Mouse (Mus musculus) limb, embryonic 14.5 days (tissue): ENCODE results near the gene Tmc6. TPM values are rescaled to one million over a fixed set of nuclear protein-coding genes. Genes with fewer than 3 reads are reported as not detected.

ENCODE experiments used
- ATAC-seq: fragments of 200-750 bp; cut with Nextera tagmentation; 2 replicates; pipeline ENCODE4 v1.8.0; 2017; ENCODE audit warnings: low read depth, moderate number of reproducible peaks, moderate TSS enrichment; ENCODE audit not compliant: low FRiP score
- DNase-seq: peaks from one replicate; pipeline ENCODE4 v3.0.0-alpha.2; 2015; ENCODE audit warnings: low spot score
- H3K27ac ChIP-seq: fragments of 300-500 bp; sonication (generic); replicated peaks from 2 replicates; pipeline ENCODE4 v1.5.1; 2014; ENCODE audit warnings: low read depth, mild to moderate bottlenecking, low read length, moderate library complexity, mixed read lengths
- H3K27me3 ChIP-seq: fragments of 300-500 bp; sonication (generic); 2 replicates; pipeline ENCODE4 v1.6.1; 2014; ENCODE audit warnings: low read length, mixed read lengths; ENCODE audit not compliant: control insufficient read depth, insufficient read depth
- H3K36me3 ChIP-seq: fragments of 300-500 bp; sonication (generic); 2 replicates; pipeline ENCODE4 v1.6.1; 2014; ENCODE audit warnings: mild to moderate bottlenecking, low read length, moderate library complexity, mixed read lengths; ENCODE audit not compliant: control insufficient read depth, insufficient read depth
- H3K4me1 ChIP-seq: fragments of 300-500 bp; sonication (generic); 2 replicates; pipeline ENCODE4 v1.6.1; 2014; ENCODE audit warnings: antibody characterized with exemption, low read length, mixed read lengths; ENCODE audit not compliant: control insufficient read depth, insufficient read depth
- H3K4me2 ChIP-seq: fragments of 300-500 bp; sonication (generic); replicated peaks from 2 replicates; pipeline ENCODE4 v1.6.1; 2014; ENCODE audit warnings: low read depth, mild to moderate bottlenecking, low read length, moderate library complexity; ENCODE audit not compliant: severe bottlenecking
- H3K4me3 ChIP-seq: fragments of 300-500 bp; sonication (generic); replicated peaks from 2 replicates; pipeline ENCODE4 v1.5.1; 2014; ENCODE audit warnings: low read length
- H3K9ac ChIP-seq: fragments of 300-500 bp; sonication (generic); 2 replicates; pipeline ENCODE4 v1.6.1; 2014; ENCODE audit warnings: mild to moderate bottlenecking, low read depth, low read length, moderate library complexity; ENCODE audit not compliant: severe bottlenecking
- H3K9me3 ChIP-seq: fragments of 300-500 bp; sonication (generic); 2 replicates; pipeline ENCODE4 v1.6.1; 2016; ENCODE audit warnings: low read length; ENCODE audit not compliant: control insufficient read depth
- POLR2A ChIP-seq: fragments of 200-500 bp; IDR thresholded peaks from 2 replicates; pipeline ENCODE4 v1.8.0; 2012; ENCODE audit warnings: inconsistent platforms, mild to moderate bottlenecking, moderate library complexity, borderline replicate concordance; ENCODE audit not compliant: insufficient read depth, insufficient read length; ENCODE audit errors: extremely low read depth
- WGBS: fragments of 180-500 bp; shearing (Covaris S2); extraction: QIAGEN DNeasy Blood & Tissue Kit; methylation state at CpG from one replicate; pipeline ENCODE4 v1.1.7; 2014; 5-methylcytosine and 5-hydroxymethylcytosine counted together
- polyA plus RNA-seq, 2 experiments: library from polyadenylated mRNA; depleted of rRNA in 1 of 2; stranded (reverse) in 1 of 2; unstranded in 1 of 2; fragments of >200 nt; fragmentation: Nextera tagmentation in 1 of 2; extraction: Ambion mirVana in 1 of 2; gene quantifications; 2 replicates each; pipeline versions ENCODE4 v1.2.1 to v1.2.3; 2012 to 2014

Tmc6 gene
- polyA plus RNA-seq, 2 experiments: 19.0 to 28.2 TPM

DNA sequence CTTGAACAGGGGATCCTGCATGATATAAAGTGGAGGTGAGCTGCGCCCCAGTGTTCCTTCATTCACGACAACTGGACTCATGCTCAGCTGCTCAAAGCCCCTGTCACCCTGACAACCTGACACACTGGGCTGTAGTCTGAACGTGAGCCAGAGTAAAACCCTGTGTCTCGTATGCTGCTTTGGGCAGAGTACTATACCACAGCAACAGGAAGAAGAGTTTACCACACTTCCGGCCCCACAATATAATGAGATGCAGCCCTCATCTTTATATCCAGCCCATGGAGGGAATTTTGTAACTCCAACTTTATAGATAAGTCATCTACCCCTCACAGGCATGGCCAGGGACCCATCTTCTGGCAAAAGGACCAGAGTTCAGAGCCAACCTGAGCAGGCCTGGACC, 4.9 kb downstream of the Tmc6 start:
- H3K27me3 ChIP-seq: no peaks in the 10 kb centered on the region
- no peak overlapping the region for H3K27ac ChIP-seq
- no peak for TF ChIP-seq POLR2A
- peaks cover 26% of the 10 kb centered on the region for H3K36me3 ChIP-seq
- no peak overlapping the region for H3K4me2 ChIP-seq
- H3K9me3 ChIP-seq: no peaks in the 10 kb centered on the region
- H3K4me3 ChIP-seq: no peak overlapping the region
- DNase-seq: no peak
- no peak overlapping the region for H3K9ac ChIP-seq
- H3K4me1 ChIP-seq: peaks cover 25% of the 10 kb centered on the region
- 84% methylated on average over 5 of the region's 5 CpGs for WGBS
- ATAC-seq: no peak

DNA sequence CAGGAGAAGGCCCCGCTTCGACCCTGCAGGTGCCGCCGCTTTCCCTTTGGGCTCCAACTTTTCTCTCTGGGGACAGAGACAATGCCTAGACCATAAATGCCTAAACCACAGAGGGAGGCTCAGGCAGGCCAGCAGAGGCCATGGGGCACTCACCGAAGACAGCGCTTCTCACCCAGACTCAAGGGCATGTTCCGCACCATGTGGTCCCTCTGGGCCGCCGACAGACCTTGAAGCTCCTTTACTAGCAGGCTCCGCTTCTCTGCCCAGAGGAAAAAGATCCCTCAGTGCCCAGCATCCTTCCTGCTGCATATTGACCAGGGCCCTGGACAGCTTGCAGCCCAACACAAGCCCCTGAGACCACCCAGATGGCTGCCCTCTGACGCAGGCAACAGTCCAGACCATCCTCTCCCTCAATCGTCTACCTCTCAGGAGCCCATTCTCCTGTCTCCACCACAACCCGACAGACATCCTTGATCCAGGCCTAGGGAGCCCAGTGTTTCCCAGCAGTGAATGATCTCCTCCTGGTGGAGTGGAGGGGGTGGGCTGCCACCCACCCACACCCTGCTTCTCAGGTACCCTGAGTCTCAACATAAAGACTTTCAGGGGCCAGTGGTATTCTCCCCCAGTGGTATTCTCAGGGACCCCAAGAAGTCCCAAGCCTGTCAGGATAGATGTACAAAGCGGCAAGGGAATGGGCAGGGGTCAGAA, 5.8 kb downstream of the Tmc6 start:
- H3K9ac ChIP-seq: no peak overlapping the region
- no peak overlapping the region for H3K4me3 ChIP-seq
- no peak for ATAC-seq
- H3K9me3 ChIP-seq: no peaks in the 10 kb centered on the region
- DNase-seq: no peak
- peaks cover 30% of the 10 kb centered on the region for H3K36me3 ChIP-seq
- peaks cover 24% of the 10 kb centered on the region for H3K4me1 ChIP-seq
- TF ChIP-seq POLR2A: no peak
- no peak overlapping the region for H3K4me2 ChIP-seq
- no peaks in the 10 kb centered on the region for H3K27me3 ChIP-seq
- 84% methylated on average over 14 of the region's 14 CpGs for WGBS
- H3K27ac ChIP-seq: no peak overlapping the region

- no peak overlapping the region for H3K4me2 ChIP-seq
- peaks cover 32% of the 10 kb centered on the region for H3K36me3 ChIP-seq
- TF ChIP-seq POLR2A: no peak
- H3K27ac ChIP-seq: no peak overlapping the region
- no peaks in the 10 kb centered on the region for H3K9me3 ChIP-seq
- H3K4me1 ChIP-seq: peaks cover 17% of the 10 kb centered on the region
- H3K27me3 ChIP-seq: no peaks in the 10 kb centered on the region
- DNase-seq: no peak
- WGBS: 83% methylated on average over 8 of the region's 13 CpGs
- H3K9ac ChIP-seq: no peak overlapping the region
- H3K4me3 ChIP-seq: no peak overlapping the region
- no peak for ATAC-seq
These were observed 6.5 kb downstream of the Tmc6 start for GRCm38 (mm10) chr11:117775540-117775939.

GRCm38 (mm10) chr11:117774925-117775324, 7.1 kb downstream of the Tmc6 start:
- WGBS: 89% methylated on average over 10 of the region's 10 CpGs
- no peak for TF ChIP-seq POLR2A

GRCm38 (mm10) chr11:117772352-117772751, 9.6 kb downstream of the Tmc6 start:
- ATAC-seq: no peak
- Histone ChIP-seq H3K4me1 (no peaks in the 10 kb centered on the region), H3K4me3 (no peak overlapping the region), H3K9ac (no peak overlapping the region), H3K9me3 (no peaks in the 10 kb centered on the region), H3K27ac (no peak overlapping the region), H3K4me2 (no peak overlapping the region), H3K27me3 (no peaks in the 10 kb centered on the region), H3K36me3 (peaks cover 28% of the 10 kb centered on the region)
- 93% methylated on average over 7 of the region's 7 CpGs for WGBS
- TF ChIP-seq POLR2A: no peak
- DNase-seq: no peak

More at GRCm38 (mm10) chr11:117774925-117775324, 7.1 kb downstream of the Tmc6 start:
- no peak overlapping the region for H3K4me2 ChIP-seq
- H3K9ac ChIP-seq: no peak overlapping the region
- H3K4me1 ChIP-seq: peaks cover 13% of the 10 kb centered on the region
- ATAC-seq (no peak), DNase-seq (no peak)
- H3K9me3 ChIP-seq: no peaks in the 10 kb centered on the region
- peaks cover 36% of the 10 kb centered on the region for H3K36me3 ChIP-seq
- no peak overlapping the region for H3K4me3 ChIP-seq
- no peak overlapping the region for H3K27ac ChIP-seq
- no peaks in the 10 kb centered on the region for H3K27me3 ChIP-seq
